Mouse (Mus musculus) lung, adult 2 months (tissue): ENCODE results near the gene Stox2. TPM values are rescaled to one million over a fixed set of nuclear protein-coding genes. Genes with fewer than 3 reads are reported as not detected.
A peak's percentile ranks its signal among the peaks of the same experiment; 100 is the strongest.

Source experiments
- DNase-seq: peaks from one replicate; pipeline ENCODE4 v3.0.0; 2022
- H3K4me1 ChIP-seq: fragments of 200-500 bp; 2 replicates; pipeline ENCODE4 v1.6.1; 2011; ENCODE audit warnings: low read length; ENCODE audit not compliant: control insufficient read depth, insufficient read depth
- H3K4me3 ChIP-seq: fragments of 200-500 bp; replicated peaks from 2 replicates; pipeline ENCODE3; 2011; ENCODE audit warnings: low read depth, mild to moderate bottlenecking, control low read depth, low read length; ENCODE audit errors: extremely low read depth
- CTCF ChIP-seq: fragments of 200-500 bp; IDR thresholded peaks from 2 replicates; pipeline ENCODE4 v1.5.1; 2011; ENCODE audit warnings: mild to moderate bottlenecking, low read length, control low read depth; ENCODE audit not compliant: insufficient read depth
- POLR2A ChIP-seq: fragments of 200-500 bp; IDR thresholded peaks from 2 replicates; pipeline ENCODE4 v1.6.1; 2011; ENCODE audit warnings: low read depth, mild to moderate bottlenecking, control low read depth, low read length, borderline replicate concordance; ENCODE audit errors: extremely low read depth
- WGBS: fragments of 180-500 bp; shearing (Covaris S2); methylation state at CpG from one replicate; pipeline ENCODE4 v1.1.7; 2018; 5-methylcytosine and 5-hydroxymethylcytosine counted together
- polyA plus RNA-seq: library from polyadenylated mRNA; depleted of rRNA; stranded (reverse); fragments of >200 nt; gene quantifications from 2 replicates; pipeline ENCODE4 v1.2.3, GENCODE M21; 2012

The Stox2 gene
- polyA plus RNA-seq, 1 experiment = 3.8 TPM

DNA sequence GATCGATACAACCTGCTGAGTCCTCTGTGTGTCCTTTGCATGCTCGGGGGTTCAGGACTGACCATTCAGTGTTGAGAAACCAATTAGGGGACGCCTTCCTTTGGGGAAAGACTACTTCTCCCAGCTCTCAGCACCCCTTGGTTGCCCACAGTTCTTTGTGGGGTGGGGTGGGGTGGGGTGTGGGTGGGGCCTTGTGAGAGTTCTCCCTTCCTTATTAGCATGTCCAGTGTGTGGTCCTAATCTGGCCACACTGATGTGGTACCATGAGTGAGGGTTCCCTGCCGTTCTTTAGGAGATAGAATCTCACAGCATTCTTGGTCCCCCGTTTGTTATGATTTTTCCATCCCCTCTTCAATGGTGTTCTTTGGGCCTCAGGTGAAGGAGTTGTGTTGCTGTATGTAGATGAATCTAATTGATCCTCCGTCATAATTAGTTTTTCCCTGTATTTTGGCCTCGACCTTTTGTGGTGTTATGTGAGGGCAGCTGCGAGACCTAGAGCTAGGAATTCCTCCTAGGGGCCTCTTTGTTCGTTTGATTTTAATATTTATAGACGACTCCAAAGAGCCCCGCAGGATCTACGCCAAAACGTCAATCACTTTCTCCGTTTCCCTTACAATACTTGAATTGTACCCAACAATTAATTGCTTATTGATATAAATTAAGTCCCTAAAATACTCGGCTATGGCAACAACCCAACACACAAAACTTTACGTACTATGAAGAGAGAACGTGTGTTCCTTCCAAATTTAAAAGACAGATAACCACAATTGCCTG lies 182.9 kb downstream of the Stox2 start:
- 85% methylated on average over 17 of the region's 17 CpGs for WGBS
- Histone ChIP-seq H3K4me1 (no peaks in the 10 kb centered on the region), H3K4me3 (no peak overlapping the region)
- no peak for TF ChIP-seq CTCF
- TF ChIP-seq POLR2A = no peak
- no peak for DNase-seq

DNA sequence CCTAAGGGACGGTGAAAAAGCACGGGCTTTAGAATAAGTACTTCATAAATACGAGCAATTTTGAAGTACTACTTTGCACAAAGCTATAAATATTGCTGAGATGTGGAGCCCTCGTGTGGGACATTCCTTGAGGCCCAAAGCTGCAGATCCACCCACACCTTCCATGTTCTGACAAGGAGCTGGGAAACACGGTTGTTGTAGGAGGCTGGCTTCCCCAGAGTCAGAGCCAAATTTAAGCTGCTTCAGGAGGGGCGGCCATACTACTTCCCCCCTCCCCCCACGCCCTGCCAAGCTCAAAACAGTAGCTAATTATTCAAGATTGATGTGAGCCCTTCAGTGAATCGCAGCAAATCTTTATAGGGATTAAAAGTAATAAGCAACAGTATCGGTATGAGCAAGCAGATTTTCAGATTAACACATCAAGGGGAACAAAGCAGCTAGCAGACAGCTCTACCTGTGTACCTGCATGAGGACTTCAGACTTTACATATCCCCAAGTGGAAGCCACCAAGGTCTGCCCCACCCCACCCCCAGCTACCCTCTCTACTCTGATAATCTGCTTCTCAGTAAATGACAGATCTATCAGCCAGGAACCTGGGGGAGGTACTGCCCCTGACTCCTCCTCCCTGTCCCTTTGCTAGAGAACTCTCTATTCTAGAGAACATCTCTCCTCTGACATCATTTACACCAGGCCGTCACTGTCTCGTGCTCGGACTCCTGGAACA lies 185.2 kb downstream of the Stox2 start:
- H3K4me3 ChIP-seq = no peak overlapping the region
- DNase-seq = no peak
- H3K4me1 ChIP-seq = no peaks in the 10 kb centered on the region
- 47% methylated on average over 12 of the region's 12 CpGs for WGBS
- TF ChIP-seq POLR2A = no peak
- TF ChIP-seq CTCF = no peak

DNA sequence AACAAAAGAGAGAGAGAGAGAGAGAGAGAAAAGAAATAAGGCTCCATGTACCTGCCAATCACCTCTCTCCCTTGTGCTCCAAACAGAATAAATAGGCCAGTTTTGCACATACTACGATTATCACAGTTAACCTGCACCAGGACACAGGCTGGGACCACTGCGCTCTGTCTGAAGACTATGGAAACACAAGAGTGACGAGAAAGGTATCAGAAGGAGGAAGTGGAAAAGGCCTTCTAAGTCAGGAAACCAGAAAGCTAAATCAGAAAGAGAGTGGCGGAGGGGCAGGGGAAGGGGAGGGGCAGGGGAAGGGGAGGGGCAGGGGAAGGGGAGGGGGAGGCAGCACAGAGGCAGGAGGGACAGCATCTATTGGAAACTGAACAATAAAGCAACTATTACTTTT lies 195.3 kb downstream of the Stox2 start:
- TF ChIP-seq CTCF (no peak), POLR2A (no peak)
- no peaks in the 10 kb centered on the region for H3K4me1 ChIP-seq
- WGBS = 82% methylated on average over 3 of the region's 4 CpGs
- DNase-seq = no peak
- no peak overlapping the region for H3K4me3 ChIP-seq

DNA sequence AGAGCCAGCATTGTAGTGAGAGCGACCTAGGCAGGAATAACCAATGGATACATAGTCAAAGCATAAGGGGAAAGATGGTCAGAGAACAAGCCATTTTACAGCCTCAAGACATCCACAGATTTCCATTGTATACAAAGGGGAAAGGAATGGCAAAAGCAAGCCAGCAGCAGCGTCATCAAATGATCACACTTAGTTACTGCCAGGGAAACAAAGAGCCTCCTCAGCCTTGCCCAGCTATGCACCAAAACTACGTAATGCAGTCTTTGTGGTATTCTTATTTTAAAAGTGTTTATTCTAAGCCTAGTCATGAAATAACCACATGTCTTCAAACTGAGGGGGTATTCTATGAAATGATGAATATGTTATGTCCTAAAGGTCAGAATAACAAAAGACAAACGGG lies 201.0 kb downstream of the Stox2 start:
- peaks cover 8% of the 10 kb centered on the region for H3K4me1 ChIP-seq
- H3K4me3 ChIP-seq = no peak overlapping the region
- 40% methylated on average over 4 of the region's 4 CpGs for WGBS
- TF ChIP-seq CTCF (no peak), POLR2A (no peak)
- DNase-seq = no peak

DNA sequence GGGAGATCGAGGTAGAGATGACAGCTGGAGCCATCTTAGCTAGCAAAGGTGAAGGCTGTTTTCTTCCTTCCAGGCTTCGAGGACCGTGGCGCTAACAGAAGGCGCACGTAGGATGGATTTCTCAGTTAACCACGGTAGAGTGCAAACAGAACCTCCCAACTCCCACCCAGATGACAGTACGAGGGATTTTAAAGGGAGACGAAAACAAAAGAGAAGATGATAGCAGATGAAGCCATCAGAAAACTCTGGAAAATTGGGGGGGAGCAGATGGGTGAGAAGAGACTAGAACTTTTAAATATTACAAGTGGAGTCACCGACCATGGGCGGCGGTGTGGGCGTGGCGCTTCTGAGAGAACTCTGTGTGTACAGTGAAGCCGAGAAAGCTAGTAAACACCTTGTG lies 202.0 kb downstream of the Stox2 start:
- TF ChIP-seq POLR2A = no peak
- TF ChIP-seq CTCF = no peak
- 91% methylated on average over 15 of the region's 15 CpGs for WGBS
- DNase-seq = no peak
- Histone ChIP-seq H3K4me1 (peaks cover 8% of the 10 kb centered on the region), H3K4me3 (no peak overlapping the region)

DNA sequence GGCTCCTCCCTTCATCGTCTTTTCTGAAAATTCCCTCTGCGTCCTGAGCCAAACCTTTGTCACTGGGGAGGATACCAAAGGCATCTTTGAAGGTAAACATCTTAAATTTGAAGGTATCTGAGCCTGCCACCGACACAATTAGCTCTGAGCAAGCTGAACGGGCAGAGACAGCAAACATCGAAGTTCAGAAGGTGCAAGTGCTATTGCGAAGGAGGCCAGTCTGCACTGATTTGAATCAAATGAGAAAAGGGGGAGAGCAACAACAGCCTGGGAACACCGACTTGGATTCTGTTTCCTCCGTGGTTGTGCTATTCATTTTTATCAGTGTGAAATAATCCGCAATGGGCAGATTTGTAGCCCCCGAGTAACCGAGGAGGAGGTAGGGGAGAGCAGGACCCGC lies 202.5 kb downstream of the Stox2 start:
- WGBS = 61% methylated on average over 12 of the region's 12 CpGs
- TF ChIP-seq CTCF (no peak), POLR2A (no peak)
- no peak overlapping the region for H3K4me3 ChIP-seq
- no peak for DNase-seq
- H3K4me1 ChIP-seq = peaks cover 8% of the 10 kb centered on the region

DNA sequence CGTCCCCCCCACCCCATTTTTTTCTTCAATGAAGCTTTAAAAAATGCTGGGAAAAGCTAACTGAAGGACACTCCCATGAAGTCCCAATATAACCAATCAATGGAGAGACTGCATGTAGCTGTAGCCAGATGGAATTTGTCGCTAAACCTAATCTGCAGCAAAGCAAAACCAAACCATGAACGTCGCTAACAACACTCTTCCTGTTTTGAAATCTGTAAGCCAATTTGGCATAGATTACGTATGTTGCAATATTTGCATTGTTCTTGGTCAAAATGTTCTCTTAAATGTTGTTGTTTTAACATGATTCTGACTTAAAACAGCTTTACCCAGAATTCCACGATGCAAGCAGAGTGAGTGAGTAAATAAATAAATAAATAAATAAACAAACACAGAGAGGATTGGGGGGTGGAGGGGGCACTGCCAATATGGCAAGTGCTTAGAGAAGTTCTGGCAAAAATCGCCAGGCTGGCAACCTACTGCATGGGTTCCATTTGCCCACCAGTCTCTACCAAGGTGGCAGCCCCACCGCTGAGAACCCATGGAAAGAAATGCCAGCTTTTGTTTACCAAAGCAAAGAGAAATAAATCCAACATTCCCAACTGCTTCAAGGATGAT lies 203.0 kb downstream of the Stox2 start:
- TF ChIP-seq CTCF = no peak
- peaks cover 8% of the 10 kb centered on the region for H3K4me1 ChIP-seq
- peak overlapping the region; percentile 50 for H3K4me3 ChIP-seq
- no peak for DNase-seq
- 21% methylated on average over 8 of the region's 8 CpGs for WGBS

DNA sequence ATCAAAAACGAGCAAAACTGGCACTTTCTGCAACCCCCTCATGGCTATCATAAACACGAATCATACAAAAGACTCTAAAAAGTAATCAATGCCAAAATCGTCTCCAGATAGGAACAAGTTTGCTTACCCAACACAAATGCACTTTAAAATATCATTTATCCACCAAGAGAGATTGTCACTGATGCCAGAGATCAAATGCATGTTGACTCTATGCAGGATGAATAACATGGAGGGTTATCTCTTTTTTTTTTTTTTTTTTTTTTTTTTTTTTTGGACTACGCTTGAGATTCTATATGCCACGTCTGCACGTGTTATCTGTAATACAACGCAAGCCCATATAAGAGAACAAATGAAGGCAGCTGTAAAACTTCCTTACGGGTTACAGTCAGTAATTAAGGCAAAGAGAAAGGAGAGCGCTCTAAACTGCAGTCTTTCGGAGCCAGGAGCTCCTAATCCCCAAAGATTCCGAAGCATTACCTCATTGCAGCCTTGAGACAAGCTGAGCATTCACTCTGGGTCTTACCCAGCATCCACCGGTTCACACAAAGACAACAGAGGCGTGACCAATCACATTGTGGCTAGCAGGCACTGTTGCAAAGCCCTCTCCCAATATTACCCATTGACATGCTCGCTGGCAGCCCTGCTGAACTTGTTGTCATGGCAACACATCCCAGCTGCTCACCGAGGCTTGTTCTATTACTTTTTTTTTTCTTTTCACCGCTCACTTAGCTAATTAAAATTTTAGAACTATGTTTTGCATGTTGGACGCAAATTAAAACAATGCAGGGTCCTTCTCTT lies 203.8 kb downstream of the Stox2 start:
- 0 out of 2 replicates have a peak, but pooled peaks have one; percentile 20 for TF ChIP-seq POLR2A
- TF ChIP-seq CTCF = no peak
- Histone ChIP-seq H3K4me3 (peak overlapping the region; percentile 51), H3K4me1 (peaks cover 8% of the 10 kb centered on the region)
- WGBS = 26% methylated on average over 17 of the region's 17 CpGs
- peak; percentile 43 for DNase-seq

DNA sequence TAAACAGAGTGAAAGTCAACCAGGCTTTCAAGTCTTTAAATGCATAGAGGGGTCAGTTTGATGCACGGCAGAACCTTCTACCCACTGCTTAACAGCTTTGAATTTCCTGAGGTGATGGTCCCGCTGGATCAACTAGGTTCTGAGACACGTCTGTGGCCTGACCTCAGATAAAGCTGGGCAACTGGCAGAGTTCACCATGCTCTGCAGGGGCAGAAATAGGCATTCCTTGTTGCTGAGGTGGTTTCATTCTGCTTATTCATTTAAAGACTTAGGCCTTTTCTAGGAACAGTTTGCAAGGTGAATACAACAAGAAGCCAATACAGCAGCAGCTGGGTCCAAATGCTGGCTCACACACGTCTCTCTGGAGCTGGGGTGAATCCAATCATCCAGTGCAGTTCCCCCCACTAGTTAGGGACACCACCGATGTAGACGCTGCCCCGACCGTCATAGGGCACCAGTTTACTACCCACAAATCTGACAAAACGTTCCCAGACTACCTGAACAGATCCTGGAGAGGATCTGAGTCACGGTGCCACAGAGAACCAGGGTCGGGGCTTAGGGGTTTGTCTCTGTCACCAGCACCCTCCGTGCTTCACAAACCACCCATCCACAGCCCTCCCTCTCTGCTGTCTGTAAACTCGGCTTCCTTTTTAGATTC lies 204.6 kb downstream of the Stox2 start:
- H3K4me3 ChIP-seq = no peak overlapping the region
- H3K4me1 ChIP-seq = peaks cover 8% of the 10 kb centered on the region
- TF ChIP-seq CTCF = no peak
- no peak for DNase-seq
- 81% methylated on average over 13 of the region's 13 CpGs for WGBS
